Mouse (Mus musculus): ENCODE results near the gene Trim28. TPM values are rescaled to one million over a fixed set of nuclear protein-coding genes. Genes with fewer than 3 reads are reported as not detected.
A peak's percentile ranks its signal among the peaks of the same experiment; 100 is the strongest.

Gene Trim28
- polyA plus RNA-seq, 2 experiments from 2014 or later = 45.5 to 59.4 TPM

DNA sequence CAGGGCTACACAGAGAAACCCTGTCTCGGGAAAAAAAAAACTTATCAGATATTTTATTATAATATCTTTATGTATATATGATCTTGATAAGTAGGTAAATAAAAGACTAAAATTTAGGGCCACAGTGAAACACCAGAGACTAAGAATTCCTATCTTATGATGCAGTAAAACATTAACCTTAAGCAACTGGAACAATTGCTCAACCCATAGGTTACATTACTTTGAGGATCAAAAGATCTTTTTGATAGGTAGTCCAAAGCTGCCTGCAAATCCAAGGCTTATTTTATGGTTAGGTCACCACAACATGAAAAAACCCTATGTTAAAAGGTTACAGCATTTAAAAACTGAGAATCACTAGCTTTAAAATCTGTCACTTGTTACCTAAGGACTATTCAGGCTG is 2.7 kb downstream of the Trim28 start:
- ATAC-seq = no peak

DNA sequence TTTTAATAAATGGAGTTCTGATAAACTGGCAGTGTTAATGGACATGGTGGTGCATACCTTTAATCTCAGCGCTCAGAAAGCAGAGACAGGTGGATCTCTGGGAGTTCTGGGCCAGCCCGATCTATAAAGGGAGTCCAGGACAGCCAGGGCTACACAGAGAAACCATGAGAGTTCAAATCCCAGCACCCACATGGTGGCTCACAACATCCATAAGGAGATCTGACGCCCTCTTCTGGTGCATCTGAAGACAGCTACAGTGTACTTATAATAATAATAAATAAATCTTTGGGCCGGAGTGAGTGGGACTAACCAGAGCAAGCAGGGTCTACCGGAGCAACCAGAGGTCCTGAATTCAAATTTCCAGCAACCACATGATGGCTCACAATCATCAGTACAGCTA is 4.5 kb downstream of the Trim28 start:
- no peak for ATAC-seq

DNA sequence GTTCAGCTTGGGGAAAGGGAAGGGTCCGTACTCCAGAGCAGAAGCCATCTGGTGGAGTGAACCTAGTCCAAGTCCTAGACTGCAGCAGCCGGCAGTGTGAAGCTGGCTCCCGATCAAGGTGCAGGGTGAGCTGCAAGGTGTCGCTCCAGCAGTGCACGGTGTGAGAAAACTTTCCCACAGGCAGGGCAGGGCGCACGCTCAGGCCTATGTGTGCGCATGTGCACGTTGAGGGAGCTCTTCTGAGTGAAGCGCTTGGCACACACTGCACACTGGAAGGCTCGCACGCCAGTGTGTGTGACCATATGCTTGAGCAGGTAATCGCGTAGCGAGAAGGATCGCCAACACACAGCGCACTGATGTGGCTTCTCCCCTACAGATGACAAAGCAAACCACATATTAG is 7.1 kb downstream of the Trim28 start:
- ATAC-seq = no peak

DNA sequence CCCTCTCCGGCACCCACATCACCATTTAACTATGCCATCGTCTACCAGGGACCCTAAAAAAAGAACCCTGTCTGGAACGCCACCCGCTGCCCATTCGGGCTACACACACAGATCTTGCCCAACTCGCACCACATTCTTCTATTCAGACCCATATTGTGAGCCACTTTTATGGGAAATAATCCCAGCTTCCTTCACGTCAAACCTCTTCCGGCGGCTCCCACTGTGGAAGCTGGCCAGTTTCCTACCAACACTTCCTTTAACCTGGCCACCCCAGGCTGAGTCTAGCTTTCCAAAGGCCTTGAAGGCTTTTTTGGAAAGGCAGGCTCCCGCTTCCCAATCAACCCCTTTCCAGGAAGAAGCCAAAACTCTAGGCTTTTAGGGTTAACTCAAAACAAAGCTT is 7.6 kb downstream of the Trim28 start:
- no peak for ATAC-seq

DNA sequence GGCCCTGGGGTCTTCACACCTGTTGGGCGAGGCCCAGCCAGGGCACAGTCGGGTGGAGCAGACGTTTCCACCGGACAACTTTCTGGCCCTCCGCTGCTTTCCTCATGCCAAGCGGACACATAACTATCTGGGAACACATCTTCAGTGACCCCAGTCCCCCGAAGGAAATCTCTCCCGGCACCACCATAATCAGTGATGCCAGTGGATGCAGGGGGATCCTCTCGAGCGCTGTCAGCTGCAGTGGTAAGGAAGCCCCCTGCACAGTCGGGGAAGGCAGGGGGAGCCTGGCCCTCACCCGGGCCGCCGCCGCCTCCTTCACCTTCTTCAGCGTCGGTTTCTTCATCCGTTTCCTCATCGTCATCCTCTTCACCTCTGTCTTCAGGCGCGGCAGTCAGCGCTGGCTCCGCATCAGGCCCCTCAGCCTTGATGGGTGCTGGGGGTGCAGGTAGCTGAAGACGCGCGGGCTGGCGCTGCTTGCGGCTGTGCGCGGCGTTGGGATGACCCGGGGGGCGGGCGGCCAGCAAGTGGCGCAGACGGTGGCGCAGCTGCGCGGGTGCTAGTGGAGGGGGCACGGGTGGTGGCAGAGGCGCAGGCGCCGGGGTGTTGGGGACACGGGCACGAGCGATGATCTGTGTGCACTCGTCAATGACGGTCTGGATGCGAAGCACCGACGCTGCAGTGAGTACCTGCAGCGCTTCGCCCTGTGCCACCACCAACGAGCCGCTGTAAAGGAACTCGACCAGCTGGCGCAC is 8.6 kb downstream of the Trim28 start:
- no peak for ATAC-seq

DNA sequence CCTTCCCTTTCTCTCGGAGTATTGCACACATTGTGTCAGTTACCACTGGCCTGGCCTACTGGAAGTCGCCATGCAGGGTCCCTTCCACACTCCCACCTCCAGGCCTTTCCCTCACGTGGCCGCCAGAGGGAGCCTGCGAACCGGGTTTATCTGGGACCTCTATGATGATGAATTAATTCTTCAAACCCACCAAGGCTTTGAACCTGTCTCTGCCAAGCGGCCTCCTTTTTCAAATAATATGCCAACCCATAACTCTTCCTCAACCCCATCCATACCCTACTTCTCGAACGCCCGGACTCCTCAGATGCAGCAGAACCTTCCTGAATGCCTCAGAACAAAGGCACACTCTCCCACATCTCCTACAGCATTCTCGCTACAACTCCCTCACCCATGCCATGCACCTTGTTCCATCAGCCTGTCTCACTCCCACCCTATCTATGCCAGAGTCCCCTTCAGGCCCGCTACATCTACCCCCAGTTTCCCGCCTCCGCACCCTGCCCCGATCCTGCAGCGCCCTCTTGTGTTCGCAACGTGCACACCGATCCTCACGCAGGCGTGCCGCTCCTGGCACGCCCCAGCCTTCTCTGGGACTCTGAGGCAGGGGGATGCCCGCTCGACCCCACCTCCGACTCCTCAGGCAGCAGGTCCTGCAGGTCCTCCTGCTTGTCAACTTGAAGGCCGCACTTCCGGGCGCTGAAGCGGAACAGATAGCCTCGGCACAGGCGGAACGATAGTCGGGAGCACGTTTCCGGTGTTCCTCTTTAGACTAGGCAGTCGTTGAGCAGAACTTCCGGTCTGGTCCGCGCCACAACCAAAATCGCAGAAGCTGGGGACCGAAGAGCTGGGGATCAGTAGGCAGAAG is 10.5 kb downstream of the Trim28 start:
- ATAC-seq = peak; percentile 84

DNA sequence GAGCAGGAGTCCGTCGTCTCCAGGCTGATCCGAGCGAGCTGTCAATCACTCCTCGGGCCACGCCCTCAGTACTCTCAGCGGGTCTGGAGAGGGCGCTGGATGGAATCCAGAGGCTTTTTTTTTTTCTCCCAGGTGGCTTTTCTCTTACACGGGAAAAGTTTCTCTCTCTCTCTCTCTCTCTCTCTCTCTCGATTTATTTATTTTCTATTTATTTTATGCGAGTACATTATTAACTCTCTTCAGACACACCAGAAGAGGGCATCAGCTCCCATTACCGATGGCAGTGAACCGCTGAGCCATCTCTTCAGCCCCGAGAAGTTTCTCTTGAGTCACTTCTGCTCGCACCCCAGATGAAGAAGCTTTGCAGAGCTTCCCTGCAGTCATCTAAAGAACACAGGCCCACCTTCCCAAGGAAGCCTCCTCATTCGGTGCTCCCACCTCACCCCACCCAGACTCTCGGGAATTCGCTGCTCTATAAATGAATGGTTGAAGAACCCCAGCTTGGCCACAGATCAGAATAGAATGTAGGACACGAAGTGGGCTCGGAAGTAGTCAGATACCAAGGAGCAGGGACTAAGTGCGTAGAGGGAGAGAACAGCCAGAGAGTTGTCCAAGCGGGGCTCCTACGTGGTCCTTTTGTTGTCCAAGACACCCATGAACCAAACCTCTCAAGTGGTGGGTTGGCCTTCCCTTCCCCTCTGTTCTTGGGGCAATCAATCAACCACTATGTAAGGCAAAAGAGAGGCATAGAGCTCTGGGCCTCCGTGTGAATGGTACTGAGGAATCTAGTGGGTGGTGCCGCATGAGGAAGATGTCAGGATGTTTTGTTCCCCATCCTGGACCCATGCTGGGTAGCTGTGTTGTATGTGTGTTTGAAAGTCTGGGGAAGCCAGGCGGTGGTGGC is 11.3 kb downstream of the Trim28 start, which contains the start of gene Zbtb45:
Zbtb45 (minus strand) TSS at position 30 of the 904 bp plus-strand sequence.
- ATAC-seq = no peak

DNA sequence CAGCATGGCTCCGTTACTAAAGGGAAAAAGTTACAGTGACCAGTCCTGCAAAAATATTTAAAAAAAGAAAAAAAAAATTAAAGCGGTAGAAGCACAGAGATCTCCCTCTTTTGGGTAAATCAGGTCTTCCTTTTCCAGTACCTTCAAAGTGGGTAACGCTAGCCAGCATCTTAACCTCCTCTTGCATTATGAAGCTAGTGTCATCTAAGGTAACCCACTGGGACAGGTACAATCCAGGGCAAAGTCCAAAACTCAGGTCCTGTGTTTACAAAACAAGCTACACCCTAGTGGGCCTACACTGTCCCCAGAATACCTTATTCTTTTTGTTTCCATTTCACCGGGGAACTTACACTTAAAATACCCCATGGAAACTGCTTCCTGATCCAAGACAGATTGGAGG is 14.8 kb downstream of the Trim28 start:
- no peak for ATAC-seq

DNA sequence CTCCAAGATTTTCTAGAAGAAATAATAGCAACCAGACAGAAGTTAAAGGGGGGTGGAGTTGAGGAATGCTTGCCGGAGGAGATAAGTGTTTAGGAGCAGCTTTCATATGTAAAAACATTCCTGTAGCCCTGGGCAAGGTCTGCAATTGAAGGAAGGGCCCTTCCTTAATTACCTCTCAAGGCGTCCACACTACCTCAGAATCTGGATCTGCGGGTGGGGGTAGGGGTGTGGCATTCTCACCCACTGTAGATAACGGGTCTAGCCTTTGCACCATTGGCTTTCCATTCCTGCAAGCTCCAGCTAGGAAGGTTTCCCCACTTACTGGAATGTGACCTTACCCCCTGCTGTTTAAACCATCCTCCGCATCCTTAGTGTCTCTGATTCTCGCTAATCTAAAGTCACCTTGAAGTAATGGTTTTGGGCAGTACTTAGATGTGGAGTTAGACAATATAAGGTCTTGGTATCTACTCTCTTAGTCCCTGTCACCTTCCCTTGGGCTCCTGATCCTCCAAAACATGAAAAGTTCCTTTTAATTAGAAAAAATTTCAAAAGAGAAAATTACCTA is 15.4 kb downstream of the Trim28 start:
- ATAC-seq = no peak

DNA sequence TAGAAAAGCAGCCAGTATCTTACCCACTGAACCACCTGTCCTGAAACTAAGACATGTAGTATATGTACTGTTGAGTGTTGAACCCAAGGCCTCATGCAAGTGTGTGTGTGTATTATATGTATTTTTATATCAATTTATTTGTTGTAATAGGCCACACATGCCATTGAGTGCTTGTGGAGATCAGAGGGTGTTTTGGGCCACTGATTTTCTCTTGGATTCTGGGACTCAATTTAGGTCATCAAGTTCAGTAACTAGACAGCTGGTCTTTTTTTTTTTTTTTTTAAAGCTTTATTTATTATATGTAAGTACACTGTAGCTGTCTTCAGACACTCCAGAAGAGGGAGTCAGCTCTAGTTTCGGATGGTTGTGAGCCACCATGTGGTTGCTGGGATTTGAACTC is 16.3 kb downstream of the Trim28 start:
- no peak for ATAC-seq

DNA sequence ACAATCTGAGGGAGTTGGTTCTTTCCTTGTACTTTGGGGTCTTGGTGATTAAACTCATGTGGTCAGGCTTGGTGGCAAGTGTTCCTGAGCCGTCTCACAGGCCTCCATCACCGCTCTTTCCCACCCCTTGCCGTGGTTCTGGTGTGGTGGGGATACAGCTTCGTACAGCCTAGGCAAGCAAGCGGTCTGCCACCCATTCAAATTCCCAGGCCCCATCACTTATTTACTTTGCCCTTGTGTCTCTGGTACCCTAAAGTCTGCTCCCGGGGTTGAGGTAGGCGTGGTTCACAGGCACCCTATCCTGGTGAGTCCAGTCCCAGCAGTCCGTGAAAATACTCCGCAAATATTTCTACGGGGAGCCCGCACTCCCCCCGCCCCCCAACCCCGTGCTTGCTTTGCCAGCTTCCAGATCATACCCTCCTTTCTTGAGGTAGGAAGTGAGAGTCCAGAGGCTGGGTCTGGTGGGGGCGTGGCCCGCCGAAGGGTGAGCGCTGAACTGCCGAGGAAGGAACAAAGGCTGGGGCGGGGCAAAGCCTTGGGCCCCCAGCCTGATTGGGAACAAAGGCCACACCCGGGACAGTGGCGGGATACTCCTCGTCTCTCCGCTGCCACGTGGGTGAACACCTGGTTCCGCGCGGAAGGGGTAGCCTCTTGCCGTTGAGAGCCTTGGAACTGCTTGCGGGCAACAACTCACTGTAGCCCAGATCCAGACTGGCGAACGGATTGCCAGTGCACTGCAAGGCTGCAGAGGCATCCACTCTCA is 24.0 kb downstream of the Trim28 start:
- ATAC-seq = peak; percentile 12

DNA sequence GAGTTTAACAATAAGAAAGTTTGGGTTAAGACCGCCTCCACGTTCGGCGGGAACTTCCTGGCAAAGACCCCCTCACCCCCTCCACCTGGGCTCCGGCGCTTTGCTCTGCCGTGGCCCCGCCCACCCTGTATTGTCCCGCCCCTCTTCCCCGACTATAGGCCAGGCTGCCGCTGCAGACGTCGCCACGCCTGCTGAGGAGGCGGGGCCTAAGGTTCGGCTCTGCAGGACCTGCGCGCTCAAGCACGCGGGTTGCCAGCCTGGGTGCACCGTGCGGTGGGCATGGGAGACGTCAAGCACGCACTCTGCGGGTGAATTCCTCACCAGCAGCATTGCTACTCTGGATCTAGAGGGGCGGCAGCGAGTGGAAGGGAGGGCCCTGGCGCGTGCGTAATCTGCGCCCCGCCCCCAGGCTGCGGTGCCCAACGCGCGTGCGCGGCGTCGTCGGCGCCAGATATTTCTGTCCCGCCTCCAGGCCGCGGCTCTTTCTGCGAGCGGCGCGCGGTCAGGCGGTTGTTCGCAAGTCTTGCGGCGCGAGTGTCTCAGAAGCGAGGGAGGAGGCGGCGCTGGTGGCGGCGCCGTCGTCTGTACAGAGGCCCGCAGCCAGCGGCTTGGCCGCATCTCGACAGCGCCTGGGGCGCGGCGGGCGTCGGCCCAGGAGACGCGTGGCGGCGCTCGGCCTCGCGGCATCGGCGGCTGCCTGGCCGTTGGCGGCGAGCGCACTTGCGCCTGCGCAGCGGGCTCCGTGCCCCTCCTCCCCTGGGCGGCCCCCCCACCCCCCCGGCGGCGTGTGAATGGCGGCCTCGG is 25.2 kb downstream of the Trim28 start:
- ATAC-seq = peak; percentile 75

DNA sequence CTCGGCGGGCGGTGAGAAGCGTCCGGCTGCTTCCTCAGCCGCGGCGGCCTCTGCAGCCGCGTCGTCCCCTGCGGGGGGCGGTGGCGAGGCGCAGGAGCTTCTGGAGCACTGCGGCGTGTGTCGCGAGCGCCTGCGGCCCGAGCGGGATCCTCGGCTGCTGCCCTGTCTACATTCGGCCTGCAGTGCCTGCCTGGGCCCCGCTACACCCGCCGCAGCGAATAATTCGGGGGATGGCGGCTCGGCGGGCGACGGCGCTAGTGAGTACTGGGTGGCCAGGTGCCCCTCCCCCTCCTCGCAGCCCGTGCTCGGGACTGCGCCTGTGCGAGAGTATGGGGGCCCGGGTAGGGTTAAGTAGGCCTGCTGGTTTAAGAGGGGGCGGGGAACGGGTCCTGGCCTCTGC is 25.9 kb downstream of the Trim28 start:
- peak; percentile 15 for ATAC-seq

DNA sequence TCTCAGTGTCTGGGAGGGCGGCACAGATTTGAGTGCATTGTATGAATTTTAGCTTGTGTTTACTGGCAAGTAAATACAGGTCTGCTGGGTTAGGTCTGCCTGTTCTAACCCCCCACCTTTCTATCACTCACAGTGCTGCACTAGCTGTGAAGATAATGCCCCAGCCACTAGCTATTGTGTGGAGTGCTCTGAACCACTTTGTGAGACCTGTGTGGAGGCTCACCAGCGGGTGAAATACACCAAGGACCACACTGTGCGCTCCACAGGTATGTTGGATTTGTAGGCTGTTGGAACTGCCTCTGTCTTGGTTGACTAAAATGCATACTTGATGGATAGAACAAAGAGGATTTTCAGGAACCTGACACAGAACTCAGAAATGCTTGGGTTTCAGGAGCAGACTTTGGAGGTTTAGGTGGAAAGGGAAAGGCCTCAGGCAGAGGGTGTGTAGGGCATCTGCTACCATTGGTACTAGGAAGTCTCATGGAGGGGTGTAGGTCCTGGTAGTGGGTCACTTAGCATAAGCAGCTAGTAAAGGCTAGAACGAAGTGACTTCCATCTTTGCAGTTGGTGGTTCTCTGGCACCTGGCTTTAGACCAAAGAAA is 26.7 kb downstream of the Trim28 start:
- ATAC-seq = no peak

DNA sequence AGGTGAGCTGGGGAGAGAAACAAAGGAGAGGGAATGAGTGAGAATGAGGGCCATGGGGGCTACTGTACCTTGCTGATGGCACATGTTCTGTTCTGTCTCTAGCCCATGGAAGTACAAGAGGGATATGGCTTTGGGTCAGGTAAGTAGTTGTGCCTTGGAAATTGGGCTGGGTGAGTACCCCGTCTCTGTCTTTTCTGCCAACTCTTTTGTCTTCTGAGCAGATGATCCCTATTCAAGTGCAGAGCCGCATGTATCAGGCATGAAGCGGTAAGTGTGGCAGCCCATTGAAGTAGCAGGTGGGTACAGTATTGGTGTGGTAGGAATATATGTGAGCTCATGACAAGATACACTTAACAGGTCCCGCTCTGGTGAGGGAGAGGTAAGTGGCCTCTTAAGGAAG is 30.1 kb downstream of the Trim28 start:
- ATAC-seq = no peak

DNA sequence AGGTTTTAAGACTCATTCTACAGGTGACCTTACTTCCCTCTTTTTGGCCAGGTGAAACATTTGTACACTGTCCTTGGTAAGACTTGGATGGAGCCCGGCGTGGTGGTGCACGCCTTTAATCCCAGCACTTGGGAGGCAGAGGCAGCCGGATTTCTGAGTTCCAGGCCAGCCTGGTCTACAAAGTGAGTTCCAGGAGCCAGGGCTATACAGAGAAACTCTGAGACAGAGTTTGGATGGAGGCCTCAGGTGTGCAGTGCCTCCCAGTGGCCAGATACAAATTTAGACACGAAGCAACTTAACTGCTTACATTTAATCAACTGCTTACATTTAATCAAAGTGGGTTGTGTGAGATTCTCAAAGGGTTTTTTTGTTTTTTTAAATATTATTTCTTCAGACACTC is 32.2 kb downstream of the Trim28 start:
- no peak for ATAC-seq

DNA sequence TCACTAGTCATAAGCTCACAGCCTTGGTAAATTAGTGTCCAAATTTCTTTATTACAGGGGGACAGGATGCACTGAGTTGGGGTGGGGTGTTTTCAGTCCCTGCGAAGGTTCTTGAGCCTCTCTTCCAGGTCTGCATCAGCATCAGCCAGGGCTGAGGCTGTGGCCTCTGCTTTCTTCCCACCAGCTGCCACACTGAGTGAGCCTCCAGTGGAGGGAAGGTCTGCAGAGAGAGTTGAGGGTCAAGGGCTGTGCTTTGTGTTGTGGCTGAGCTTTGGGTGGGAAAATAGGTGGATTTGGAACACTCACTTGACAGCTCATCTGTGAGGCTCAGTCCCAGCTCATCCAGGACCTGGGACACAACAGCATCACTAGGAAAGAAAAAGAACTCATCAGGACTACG is 33.1 kb downstream of the Trim28 start:
- no peak for ATAC-seq

DNA sequence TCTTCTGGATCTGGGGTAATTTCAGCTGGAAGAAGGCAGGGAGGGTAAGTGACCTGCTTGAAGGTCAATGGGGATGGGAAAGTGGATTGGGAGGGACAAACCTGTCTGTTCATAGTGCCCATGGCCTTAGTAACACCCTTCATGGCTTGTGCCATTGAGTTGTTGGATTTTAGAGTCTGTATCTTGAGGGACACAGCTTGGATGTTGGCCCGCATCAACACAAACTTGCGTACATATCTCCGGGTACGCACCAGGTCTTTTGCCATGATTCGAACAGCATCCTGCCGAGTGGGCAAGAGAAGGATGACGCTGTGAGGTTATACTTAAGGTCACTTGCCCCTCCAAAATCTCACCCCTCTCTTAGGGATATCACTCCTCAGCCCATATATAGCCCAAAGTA is 33.6 kb downstream of the Trim28 start:
- no peak for ATAC-seq

DNA sequence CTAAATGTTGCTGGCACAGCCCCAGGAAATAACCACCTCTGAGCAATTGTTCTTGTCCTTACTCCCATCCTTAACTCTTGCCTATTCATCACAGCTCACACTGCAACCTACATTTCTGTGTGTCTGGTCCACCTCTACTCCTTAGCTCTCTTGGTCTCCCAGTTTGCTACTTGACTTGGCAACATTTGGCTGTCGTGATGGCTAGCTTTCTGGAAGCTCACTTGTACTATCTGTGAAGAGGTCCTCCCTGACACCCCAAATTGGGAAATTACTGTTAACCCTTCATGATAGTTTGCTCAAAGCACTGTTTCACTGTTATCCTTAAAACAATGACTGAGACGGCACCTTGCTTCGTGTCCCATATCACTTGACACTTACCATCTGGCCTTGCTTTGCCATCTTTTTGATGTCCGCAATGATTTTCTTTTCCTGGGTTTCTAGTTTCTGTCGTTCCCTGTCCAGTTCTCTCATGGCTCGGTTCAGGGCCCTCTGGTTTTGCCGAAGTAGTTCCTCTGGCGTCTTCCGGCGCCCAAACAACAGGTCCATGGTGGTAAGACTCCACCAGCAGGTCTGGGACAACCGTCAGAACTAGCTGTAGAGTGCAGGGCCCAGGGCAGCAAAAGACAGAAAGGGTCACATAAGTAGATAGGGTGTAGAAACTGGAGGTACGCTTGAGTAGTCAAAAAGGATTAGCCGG is 34.7 kb downstream of the Trim28 start:
- no peak for ATAC-seq
